ENCODE assay signal across 8 mouse cellular contexts in the genomic region with DNA sequence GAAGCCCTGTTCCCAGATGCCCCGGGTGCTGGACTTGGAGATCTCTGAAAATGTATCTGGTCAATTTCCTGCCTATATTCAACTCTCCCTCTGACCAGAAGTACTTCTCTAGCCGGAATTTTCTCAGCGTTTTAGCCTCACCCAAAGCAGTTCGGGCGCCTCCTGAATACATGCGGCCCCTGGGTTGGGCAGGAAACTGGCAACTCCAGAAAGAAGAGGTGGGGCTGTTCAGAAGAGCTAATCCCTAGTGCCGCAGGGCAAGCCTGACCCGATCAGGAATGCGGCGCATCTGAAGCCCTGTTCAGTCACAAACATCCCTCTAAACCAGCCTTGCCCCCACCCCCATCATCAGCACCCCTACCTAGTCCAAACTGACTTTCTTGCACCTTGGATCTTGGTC. TPM values are rescaled to one million over a fixed set of nuclear protein-coding genes. Genes with fewer than 3 reads are reported as not detected.
DNase-seq lines count a peak whose midpoint lies in the region; ATAC-seq lines count a peak whose summit lies in the region.

No protein-coding gene starts in this region.

- peaks cover 43% of the 10 kb centered on the region for H3K4me1 ChIP-seq in embryonic facial prominence, embryonic 15.5 days
- H3K4me1 ChIP-seq in limb, embryonic 11.5 days (ENCODE audit: control insufficient read depth, insufficient read depth, low read length): peaks cover 24% of the 10 kb centered on the region
- H3K4me1 ChIP-seq in neural tube, embryonic 12.5 days: peaks cover 36% of the 10 kb centered on the region

- no peaks in the 10 kb centered on the region for H3K27me3 ChIP-seq in embryonic facial prominence, embryonic 15.5 days
- no peaks in the 10 kb centered on the region for H3K27me3 ChIP-seq in limb, embryonic 11.5 days (ENCODE audit: control insufficient read depth, insufficient read depth, low read length)
- no peaks in the 10 kb centered on the region for H3K27me3 ChIP-seq in neural tube, embryonic 12.5 days (replicated peaks)

- DNase-seq in left cerebral cortex, postnatal 4 days: peak; percentile 43
- DNase-seq in left cerebral cortex, postnatal 14 days (ENCODE audit: low spot score in 2 of 2): no peak
- DNase-seq in limb, embryonic 11.5 days (ENCODE audit: low spot score): peak; percentile 76
- no peak for DNase-seq in thymus, postnatal 0 days (ENCODE audit: low spot score)
- no peak for DNase-seq in B cell, adult 2 months

- ATAC-seq in embryonic facial prominence, embryonic 15.5 days (ENCODE audit: insufficient number of reproducible peaks, low FRiP score, low TSS enrichment, low read depth): peak; percentile 51
- peak; percentile 4 for ATAC-seq in limb, embryonic 11.5 days (ENCODE audit: insufficient number of reproducible peaks, low FRiP score, low TSS enrichment, low read depth)
- ATAC-seq in neural tube, embryonic 12.5 days (ENCODE audit: low FRiP score, low read depth): peak; percentile 12; the same call in 1 of the 2 replicates
- ATAC-seq in frontal cortex, adult (ENCODE audit: low TSS enrichment): no peak

- H3K4me3 ChIP-seq in embryonic facial prominence, embryonic 15.5 days (replicated peaks): peak overlapping the region; percentile 91
- peak overlapping the region; percentile 88 for H3K4me3 ChIP-seq in limb, embryonic 11.5 days (ENCODE audit: low read depth, low read length)
- H3K4me3 ChIP-seq in neural tube, embryonic 12.5 days: peak overlapping the region; percentile 79

- intact Hi-C loops in left cerebral cortex, postnatal 4 days (cut with DNase I): loop anchor here (5.0 kb wide), 1 partner anchor 53 kb away; a partner anchor contains a TSS
- intact Hi-C loops in left cerebral cortex, postnatal 14 days (cut with DNase I): no loop called here

- peak overlapping the region; percentile 99 for H3K27ac ChIP-seq in embryonic facial prominence, embryonic 15.5 days (replicated peaks)
- peak overlapping the region; percentile 98 for H3K27ac ChIP-seq in limb, embryonic 11.5 days (replicated peaks; ENCODE audit: low read depth, low read length)
- H3K27ac ChIP-seq in neural tube, embryonic 12.5 days: peak overlapping the region; percentile 50; the same call in 1 of the 2 replicates

- peak overlapping the region; percentile 85 for H3K4me2 ChIP-seq in embryonic facial prominence, embryonic 15.5 days (replicated peaks)
- H3K4me2 ChIP-seq in limb, embryonic 11.5 days (ENCODE audit: low read depth, severe bottlenecking): peak overlapping the region; percentile 39
- peak overlapping the region; percentile 74 for H3K4me2 ChIP-seq in neural tube, embryonic 12.5 days (replicated peaks)

- H3K36me3 ChIP-seq in embryonic facial prominence, embryonic 15.5 days: 0 out of 2 replicates have a peak, but pooled peaks cover 5% of the 10 kb centered on the region
- H3K36me3 ChIP-seq in limb, embryonic 11.5 days (ENCODE audit: control insufficient read depth, insufficient read depth, low read length): no peaks in the 10 kb centered on the region; the same call in 1 of the 2 replicates
- peaks cover 12% of the 10 kb centered on the region; the same call in 1 of the 2 replicates for H3K36me3 ChIP-seq in neural tube, embryonic 12.5 days

- H3K9me3 ChIP-seq in embryonic facial prominence, embryonic 15.5 days (replicated peaks): no peaks in the 10 kb centered on the region
- no peaks in the 10 kb centered on the region for H3K9me3 ChIP-seq in limb, embryonic 11.5 days (ENCODE audit: control insufficient read depth, low read length)
- no peaks in the 10 kb centered on the region for H3K9me3 ChIP-seq in neural tube, embryonic 12.5 days

- peak overlapping the region; percentile 21; the same call in 1 of the 2 replicates for H3K9ac ChIP-seq in embryonic facial prominence, embryonic 15.5 days
- H3K9ac ChIP-seq in limb, embryonic 11.5 days (ENCODE audit: low read length): peak overlapping the region; percentile 98
- peak overlapping the region; percentile 92 for H3K9ac ChIP-seq in neural tube, embryonic 12.5 days

- under 1% methylated on average over 10 of the region's 10 CpGs for WGBS in embryonic facial prominence, embryonic 15.5 days
- under 1% methylated on average over 10 of the region's 10 CpGs for WGBS in limb, embryonic 11.5 days
- WGBS in neural tube, embryonic 12.5 days: under 1% methylated on average over 10 of the region's 10 CpGs

RNA-seq across cellular contexts. Expression of a gene that starts 0.7 kb away (rescaled TPM):
- 1 to 10 TPM; 5.8 to 6.9 TPM for total RNA-seq in left cerebral cortex, postnatal 4 days (2021)
- 1 to 10 TPM; 1.6 to 2.0 TPM for total RNA-seq in left cerebral cortex, postnatal 14 days (2021)
- polyA plus RNA-seq in embryonic facial prominence, embryonic 15.5 days (2015; fragmentation: Nextera tagmentation; extraction: Ambion mirVana): 7.0 and 9.0 TPM in 2 replicates
- polyA plus RNA-seq in limb, embryonic 11.5 days (2014; fragmentation: Nextera tagmentation; extraction: Ambion mirVana): 4.6 and 6.1 TPM in 2 replicates
- 7.8 and 9.0 TPM in 2 replicates for polyA plus RNA-seq in neural tube, embryonic 12.5 days (2016; fragmentation: Nextera tagmentation; extraction: Ambion mirVana)
- polyA plus RNA-seq in thymus, postnatal 0 days (2015; fragmentation: Nextera tagmentation; extraction: Ambion mirVana): 0.33 and 0.54 TPM in 2 replicates

RNA-seq across cellular contexts. Expression of a gene that starts 10.3 kb away (rescaled TPM):
- 10 to 100 TPM; 13.7 to 15.4 TPM for total RNA-seq in left cerebral cortex, postnatal 4 days (2021)
- 10 to 100 TPM; 40.1 to 41.0 TPM for total RNA-seq in left cerebral cortex, postnatal 14 days (2021)
- 6.6 and 7.9 TPM in 2 replicates for polyA plus RNA-seq in embryonic facial prominence, embryonic 15.5 days (2015; fragmentation: Nextera tagmentation; extraction: Ambion mirVana)
- 7.4 and 9.9 TPM in 2 replicates for polyA plus RNA-seq in limb, embryonic 11.5 days (2014; fragmentation: Nextera tagmentation; extraction: Ambion mirVana)
- polyA plus RNA-seq in neural tube, embryonic 12.5 days (2016; fragmentation: Nextera tagmentation; extraction: Ambion mirVana): 20.5 and 21.4 TPM in 2 replicates
- 0.21 and 0.27 TPM in 2 replicates for polyA plus RNA-seq in thymus, postnatal 0 days (2015; fragmentation: Nextera tagmentation; extraction: Ambion mirVana)

RNA-seq across cellular contexts. Expression of a gene that starts 17.0 kb away (rescaled TPM):
- total RNA-seq in left cerebral cortex, postnatal 4 days (2021): 1 to 10 TPM; 8.3 to 9.3 TPM
- total RNA-seq in left cerebral cortex, postnatal 14 days (2021): 1 to 10 TPM; 7.5 to 8.3 TPM
- polyA plus RNA-seq in embryonic facial prominence, embryonic 15.5 days (2015; fragmentation: Nextera tagmentation; extraction: Ambion mirVana): 27.9 and 29.1 TPM in 2 replicates
- polyA plus RNA-seq in limb, embryonic 11.5 days (2014; fragmentation: Nextera tagmentation; extraction: Ambion mirVana): 57.3 and 57.6 TPM in 2 replicates
- 36.4 and 37.1 TPM in 2 replicates for polyA plus RNA-seq in neural tube, embryonic 12.5 days (2016; fragmentation: Nextera tagmentation; extraction: Ambion mirVana)
- 55.3 and 62.1 TPM in 2 replicates for polyA plus RNA-seq in thymus, postnatal 0 days (2015; fragmentation: Nextera tagmentation; extraction: Ambion mirVana)

RNA-seq across cellular contexts. Expression of a gene that starts 29.1 kb away (rescaled TPM):
- 10 to 100 TPM; 34.2 to 34.8 TPM for total RNA-seq in left cerebral cortex, postnatal 4 days (2021)
- total RNA-seq in left cerebral cortex, postnatal 14 days (2021): 10 to 100 TPM; 41.6 to 42.9 TPM
- polyA plus RNA-seq in embryonic facial prominence, embryonic 15.5 days (2015; fragmentation: Nextera tagmentation; extraction: Ambion mirVana): 28.1 and 28.9 TPM in 2 replicates
- polyA plus RNA-seq in limb, embryonic 11.5 days (2014; fragmentation: Nextera tagmentation; extraction: Ambion mirVana): 31.1 and 32.6 TPM in 2 replicates
- 24.3 and 27.1 TPM in 2 replicates for polyA plus RNA-seq in neural tube, embryonic 12.5 days (2016; fragmentation: Nextera tagmentation; extraction: Ambion mirVana)
- 17.7 and 20.3 TPM in 2 replicates for polyA plus RNA-seq in thymus, postnatal 0 days (2015; fragmentation: Nextera tagmentation; extraction: Ambion mirVana)

RNA-seq across cellular contexts. Expression of a gene that starts 31.1 kb away (rescaled TPM):
- 1 to 10 TPM; 5.6 to 6.2 TPM for total RNA-seq in left cerebral cortex, postnatal 4 days (2021)
- total RNA-seq in left cerebral cortex, postnatal 14 days (2021): 1 to 10 TPM; 5.9 to 6.8 TPM
- polyA plus RNA-seq in embryonic facial prominence, embryonic 15.5 days (2015; fragmentation: Nextera tagmentation; extraction: Ambion mirVana): 40.0 and 48.0 TPM in 2 replicates
- 12.4 and 13.3 TPM in 2 replicates for polyA plus RNA-seq in limb, embryonic 11.5 days (2014; fragmentation: Nextera tagmentation; extraction: Ambion mirVana)
- 33.8 and 34.5 TPM in 2 replicates for polyA plus RNA-seq in neural tube, embryonic 12.5 days (2016; fragmentation: Nextera tagmentation; extraction: Ambion mirVana)
- polyA plus RNA-seq in thymus, postnatal 0 days (2015; fragmentation: Nextera tagmentation; extraction: Ambion mirVana): 13.8 and 16.1 TPM in 2 replicates

Comparison
In these comparisons a context has a peak if more than half of its experiments do, and no peak if none do; other contexts are left out.
1. DNase-seq: peak in left cerebral cortex, postnatal 4 days (single experiment) and limb, embryonic 11.5 days (single experiment); none in left cerebral cortex, postnatal 14 days (0 of 2), thymus, postnatal 0 days (single experiment) and B cell, adult 2 months (0 of 2).
2. H3K9ac ChIP-seq: peak in every context shown above with its lines; median percentile 98 in limb, embryonic 11.5 days; 92 in neural tube, embryonic 12.5 days; 21 in embryonic facial prominence, embryonic 15.5 days.
3. Peak in every context shown above with its lines, with median percentiles within 50 percentile points of each other: H3K27ac ChIP-seq, H3K4me2 ChIP-seq and H3K4me3 ChIP-seq.